Mouse (Mus musculus) kidney, embryonic 16.5 days (tissue): ENCODE results near the gene Tmem150b. TPM values are rescaled to one million over a fixed set of nuclear protein-coding genes. Genes with fewer than 3 reads are reported as not detected.
A peak's percentile ranks its signal among the peaks of the same experiment; 100 is the strongest.

Experiments
- ATAC-seq: fragments of 200-750 bp; cut with Nextera tagmentation; 2 replicates; pipeline ENCODE4 v1.8.0; 2017; ENCODE audit warnings: moderate TSS enrichment; ENCODE audit not compliant: low FRiP score, low TSS enrichment
- H3K27ac ChIP-seq: fragments of 300-500 bp; sonication (generic); 2 replicates; pipeline ENCODE4 v1.5.1; 2014; ENCODE audit warnings: low read length
- H3K27me3 ChIP-seq: fragments of 300-500 bp; sonication (generic); 2 replicates; pipeline ENCODE4 v1.6.1; 2014; ENCODE audit warnings: low read length, control low read depth, mixed read lengths; ENCODE audit not compliant: insufficient read depth
- H3K36me3 ChIP-seq: fragments of 300-500 bp; sonication (generic); 2 replicates; pipeline ENCODE4 v1.6.1; 2014; ENCODE audit warnings: low read length, control low read depth, mixed read lengths; ENCODE audit not compliant: insufficient read depth
- H3K4me1 ChIP-seq: fragments of 300-500 bp; sonication (generic); 2 replicates; pipeline ENCODE4 v1.6.1; 2014; ENCODE audit warnings: low read length, control low read depth, mixed read lengths; ENCODE audit not compliant: insufficient read depth
- H3K4me2 ChIP-seq: fragments of 300-500 bp; sonication (generic); replicated peaks from 2 replicates; pipeline ENCODE4 v1.6.1; 2014; ENCODE audit warnings: low read depth, low read length
- H3K4me3 ChIP-seq: fragments of 300-500 bp; sonication (generic); 2 replicates; pipeline ENCODE4 v1.5.1; 2014; ENCODE audit warnings: mild to moderate bottlenecking, low read length
- H3K9ac ChIP-seq: fragments of 300-500 bp; sonication (generic); replicated peaks from 2 replicates; pipeline ENCODE4 v1.6.1; 2014; ENCODE audit warnings: low read length
- H3K9me3 ChIP-seq: fragments of 300-500 bp; sonication (generic); 2 replicates; pipeline ENCODE4 v1.6.1; 2016; ENCODE audit warnings: low read length, control low read depth
- WGBS: fragments of 180-500 bp; shearing (Covaris S2); extraction: QIAGEN DNeasy Blood & Tissue Kit; methylation state at CpG from one replicate; pipeline ENCODE4 v1.1.7; 2014; 5-methylcytosine and 5-hydroxymethylcytosine counted together
- polyA plus RNA-seq: library from polyadenylated mRNA; unstranded; fragments of >200 nt; fragmentation: Nextera tagmentation; extraction: Ambion mirVana; gene quantifications from 2 replicates; pipeline ENCODE4 v1.2.1, GENCODE M21; 2015

Gene Tmem150b
- polyA plus RNA-seq, 1 experiment from 2014 or later, result 0.07 TPM

GRCm38 (mm10) chr7:4670655-4671255 lies 54.3 kb downstream of the Tmem150b start:
- H3K27me3 ChIP-seq, result no peaks in the 10 kb centered on the region
- H3K4me2 ChIP-seq, result no peak overlapping the region
- ATAC-seq, result no peak
- no peaks in the 10 kb centered on the region for H3K4me1 ChIP-seq
- H3K4me3 ChIP-seq, result no peak overlapping the region
- peaks cover 42% of the 10 kb centered on the region for H3K36me3 ChIP-seq
- H3K9ac ChIP-seq, result no peak overlapping the region
- WGBS, result 93% methylated on average over 8 of the region's 8 CpGs
- no peak overlapping the region for H3K27ac ChIP-seq
- no peaks in the 10 kb centered on the region for H3K9me3 ChIP-seq

GRCm38 (mm10) chr7:4669156-4669555 lies 55.9 kb downstream of the Tmem150b start:
- no peak overlapping the region for H3K4me2 ChIP-seq
- H3K36me3 ChIP-seq, result peaks cover 43% of the 10 kb centered on the region
- no peaks in the 10 kb centered on the region for H3K27me3 ChIP-seq
- no peak overlapping the region for H3K4me3 ChIP-seq
- H3K27ac ChIP-seq, result no peak overlapping the region
- H3K4me1 ChIP-seq, result no peaks in the 10 kb centered on the region
- H3K9ac ChIP-seq, result no peak overlapping the region
- no peak for ATAC-seq
- 95% methylated on average over 9 of the region's 9 CpGs for WGBS
- no peaks in the 10 kb centered on the region for H3K9me3 ChIP-seq

GRCm38 (mm10) chr7:4668506-4668905 lies 56.5 kb downstream of the Tmem150b start:
- peaks cover 46% of the 10 kb centered on the region for H3K36me3 ChIP-seq
- H3K27ac ChIP-seq, result no peak overlapping the region
- WGBS, result 96% methylated on average over 8 of the region's 8 CpGs
- H3K9me3 ChIP-seq, result no peaks in the 10 kb centered on the region
- ATAC-seq, result no peak
- H3K4me2 ChIP-seq, result no peak overlapping the region
- H3K4me1 ChIP-seq, result no peaks in the 10 kb centered on the region
- H3K4me3 ChIP-seq, result no peak overlapping the region
- H3K27me3 ChIP-seq, result no peaks in the 10 kb centered on the region
- H3K9ac ChIP-seq, result no peak overlapping the region

- H3K27ac ChIP-seq, result no peak overlapping the region
- WGBS, result 93% methylated on average over 5 of the region's 5 CpGs
- H3K27me3 ChIP-seq, result no peaks in the 10 kb centered on the region
- no peak overlapping the region for H3K9ac ChIP-seq
- H3K4me3 ChIP-seq, result no peak overlapping the region
- H3K36me3 ChIP-seq, result peaks cover 57% of the 10 kb centered on the region
- H3K9me3 ChIP-seq, result no peaks in the 10 kb centered on the region
- no peak for ATAC-seq
- H3K4me1 ChIP-seq, result no peaks in the 10 kb centered on the region
- no peak overlapping the region for H3K4me2 ChIP-seq
Measured at GRCm38 (mm10) chr7:4666871-4667270, 58.2 kb downstream of the Tmem150b start.

- Histone ChIP-seq H3K27me3 (no peaks in the 10 kb centered on the region), H3K4me3 (no peak overlapping the region), H3K4me1 (peaks cover 5% of the 10 kb centered on the region), H3K36me3 (peaks cover 45% of the 10 kb centered on the region), H3K4me2 (no peak overlapping the region), H3K9ac (no peak overlapping the region), H3K27ac (no peak overlapping the region), H3K9me3 (no peaks in the 10 kb centered on the region)
- no peak for ATAC-seq
- WGBS, result 90% methylated on average over 2 of the region's 2 CpGs
Measured at GRCm38 (mm10) chr7:4663742-4664141, 61.3 kb downstream of the Tmem150b start.

GRCm38 (mm10) chr7:4663179-4663578 lies 61.9 kb downstream of the Tmem150b start:
- H3K36me3 ChIP-seq, result peaks cover 39% of the 10 kb centered on the region
- WGBS, result 66% methylated on average over 8 of the region's 8 CpGs

GRCm38 (mm10) chr7:4659911-4660443 lies 65.1 kb downstream of the Tmem150b start:
- WGBS, result 59% methylated on average over 3 of the region's 3 CpGs
- H3K9ac ChIP-seq, result peak overlapping the region; percentile 91
- ATAC-seq, result no peak

More at GRCm38 (mm10) chr7:4663179-4663578, 61.9 kb downstream of the Tmem150b start:
- Histone ChIP-seq H3K9me3 (no peaks in the 10 kb centered on the region), H3K27me3 (no peaks in the 10 kb centered on the region), H3K9ac (no peak overlapping the region), H3K4me3 (no peak overlapping the region), H3K4me2 (no peak overlapping the region), H3K27ac (no peak overlapping the region), H3K4me1 (peaks cover 5% of the 10 kb centered on the region)
- ATAC-seq, result no peak

GRCm38 (mm10) chr7:4658912-4659551 lies 66.0 kb downstream of the Tmem150b start, which contains the start of gene Ppp6r1:
Gene Ppp6r1 (minus strand): TSS chr7:4659019.
- Histone ChIP-seq H3K9me3 (no peaks in the 10 kb centered on the region), H3K27me3 (no peaks in the 10 kb centered on the region), H3K4me3 (peak within 1 kb of the TSS; percentile 89), H3K4me1 (peaks cover 45% of the 10 kb centered on the region), H3K9ac (peak within 1 kb of the TSS; percentile 91), H3K27ac (peak within 1 kb of the TSS; percentile 94), H3K36me3 (peaks cover 13% of the 10 kb centered on the region; the same call in 1 of the 2 replicates), H3K4me2 (peak within 1 kb of the TSS; percentile 92)
- WGBS, result under 1% methylated on average over 54 of the region's 54 CpGs
- peak; percentile 98 for ATAC-seq

More at GRCm38 (mm10) chr7:4659911-4660443, 65.1 kb downstream of the Tmem150b start:
- H3K27ac ChIP-seq, result no peak overlapping the region; the same call in 1 of the 2 replicates
- H3K4me2 ChIP-seq, result peak overlapping the region; percentile 92
- H3K4me3 ChIP-seq, result peak overlapping the region; percentile 89
- peaks cover 20% of the 10 kb centered on the region for H3K36me3 ChIP-seq
- H3K4me1 ChIP-seq, result peaks cover 36% of the 10 kb centered on the region
- no peaks in the 10 kb centered on the region for H3K27me3 ChIP-seq
- H3K9me3 ChIP-seq, result no peaks in the 10 kb centered on the region

GRCm38 (mm10) chr7:4658128-4658907 lies 66.7 kb downstream of the Tmem150b start:
- ATAC-seq, result peak; percentile 78
- Histone ChIP-seq H3K9me3 (no peaks in the 10 kb centered on the region), H3K4me3 (peak overlapping the region; percentile 89), H3K27me3 (no peaks in the 10 kb centered on the region), H3K4me1 (peaks cover 45% of the 10 kb centered on the region), H3K36me3 (peaks cover 9% of the 10 kb centered on the region; the same call in 1 of the 2 replicates), H3K27ac (peak overlapping the region; percentile 94), H3K4me2 (peak overlapping the region; percentile 92), H3K9ac (peak overlapping the region; percentile 91)
- under 1% methylated on average over 66 of the region's 78 CpGs for WGBS
